Mouse (Mus musculus) forebrain, embryonic 12.5 days (tissue): ENCODE results near the gene Gm37240. TPM values are rescaled to one million over a fixed set of nuclear protein-coding genes. Genes with fewer than 3 reads are reported as not detected.

ENCODE experiments used
- ATAC-seq: fragments of 200-750 bp; cut with Nextera tagmentation; 2 replicates; pipeline ENCODE4 v1.8.0; 2017; ENCODE audit warnings: moderate TSS enrichment; ENCODE audit not compliant: low FRiP score
- H3K27ac ChIP-seq: fragments of 300-500 bp; sonication (generic); 2 replicates; pipeline ENCODE4 v1.5.1; 2016; ENCODE audit warnings: mild to moderate bottlenecking
- H3K27me3 ChIP-seq: fragments of 300-500 bp; sonication (generic); 2 replicates; pipeline ENCODE4 v1.6.1; 2016; ENCODE audit warnings: mild to moderate bottlenecking
- H3K36me3 ChIP-seq: fragments of 300-500 bp; sonication (generic); replicated peaks from 2 replicates; pipeline ENCODE4 v1.6.1; 2016; ENCODE audit warnings: mild to moderate bottlenecking
- H3K4me1 ChIP-seq: fragments of 300-500 bp; sonication (generic); 2 replicates; pipeline ENCODE4 v1.6.1; 2016
- H3K4me2 ChIP-seq: fragments of 300-500 bp; sonication (generic); 2 replicates; pipeline ENCODE4 v1.6.1; 2016; ENCODE audit warnings: mild to moderate bottlenecking, moderate library complexity
- H3K4me3 ChIP-seq: fragments of 300-500 bp; sonication (generic); replicated peaks from 2 replicates; pipeline ENCODE4 v1.5.1; 2016; ENCODE audit warnings: mild to moderate bottlenecking
- H3K9ac ChIP-seq: fragments of 300-500 bp; sonication (generic); 2 replicates; pipeline ENCODE4 v1.6.1; 2016; ENCODE audit warnings: mild to moderate bottlenecking
- H3K9me3 ChIP-seq: fragments of 300-500 bp; sonication (generic); 2 replicates; pipeline ENCODE4 v1.6.1; 2016
- WGBS: fragments of 180-500 bp; shearing (Covaris S2); methylation state at CpG from one replicate; pipeline ENCODE4 v1.1.7; 2016; 5-methylcytosine and 5-hydroxymethylcytosine counted together
- polyA plus RNA-seq: library from polyadenylated mRNA; unstranded; fragments of >200 nt; fragmentation: Nextera tagmentation; extraction: Ambion mirVana; gene quantifications from 2 replicates; pipeline ENCODE4 v1.2.1, GENCODE M21; 2016

Gm37240 gene
- polyA plus RNA-seq, 1 experiment from 2014 or later, result 0.57 TPM

GRCm38 (mm10) chr3:85145568-85145967 lies 741.8 kb downstream of the Gm37240 start:
- 43% methylated on average over 7 of the region's 7 CpGs for WGBS
- Histone ChIP-seq H3K4me1 (no peaks in the 10 kb centered on the region), H3K27me3 (no peaks in the 10 kb centered on the region), H3K4me2 (no peak overlapping the region), H3K27ac (no peak overlapping the region), H3K4me3 (no peak overlapping the region), H3K9me3 (no peaks in the 10 kb centered on the region), H3K9ac (no peak overlapping the region), H3K36me3 (no peaks in the 10 kb centered on the region)
- no peak for ATAC-seq

- Histone ChIP-seq H3K4me3 (no peak overlapping the region), H3K4me2 (no peak overlapping the region), H3K36me3 (no peaks in the 10 kb centered on the region), H3K27ac (no peak overlapping the region), H3K9ac (no peak overlapping the region), H3K27me3 (no peaks in the 10 kb centered on the region), H3K9me3 (no peaks in the 10 kb centered on the region), H3K4me1 (0 out of 2 replicates have a peak, but pooled peaks cover 2% of the 10 kb centered on the region)
- 85% methylated on average over 4 of the region's 4 CpGs for WGBS
- ATAC-seq, result no peak
Measured at GRCm38 (mm10) chr3:85145076-85145475, 742.2 kb downstream of the Gm37240 start.

- WGBS, result 89% methylated on average over 3 of the region's 3 CpGs
- 0 out of 2 replicates have a peak, but pooled peaks cover 2% of the 10 kb centered on the region for H3K4me1 ChIP-seq
- H3K4me2 ChIP-seq, result no peak overlapping the region
- no peaks in the 10 kb centered on the region for H3K9me3 ChIP-seq
- H3K27me3 ChIP-seq, result no peaks in the 10 kb centered on the region
- H3K27ac ChIP-seq, result no peak overlapping the region
- ATAC-seq, result no peak
- H3K9ac ChIP-seq, result no peak overlapping the region
- no peaks in the 10 kb centered on the region for H3K36me3 ChIP-seq
- H3K4me3 ChIP-seq, result no peak overlapping the region
Measured at GRCm38 (mm10) chr3:85144425-85144824, 742.9 kb downstream of the Gm37240 start.

- no peaks in the 10 kb centered on the region for H3K9me3 ChIP-seq
- no peak overlapping the region for H3K27ac ChIP-seq
- H3K4me1 ChIP-seq, result 0 out of 2 replicates have a peak, but pooled peaks cover 2% of the 10 kb centered on the region
- no peak overlapping the region for H3K9ac ChIP-seq
- no peaks in the 10 kb centered on the region for H3K27me3 ChIP-seq
- no peak overlapping the region for H3K4me3 ChIP-seq
- no peaks in the 10 kb centered on the region for H3K36me3 ChIP-seq
- no peak for ATAC-seq
- H3K4me2 ChIP-seq, result no peak overlapping the region
- WGBS, result 38% methylated on average over 7 of the region's 7 CpGs
Measured at GRCm38 (mm10) chr3:85140488-85140887, 746.8 kb downstream of the Gm37240 start.

- Histone ChIP-seq H3K27me3 (no peaks in the 10 kb centered on the region), H3K4me3 (no peak overlapping the region), H3K27ac (no peak overlapping the region), H3K4me2 (no peak overlapping the region), H3K9ac (no peak overlapping the region), H3K4me1 (0 out of 2 replicates have a peak, but pooled peaks cover 2% of the 10 kb centered on the region), H3K36me3 (no peaks in the 10 kb centered on the region), H3K9me3 (no peaks in the 10 kb centered on the region)
- WGBS, result 53% methylated on average over 2 of the region's 2 CpGs
- ATAC-seq, result no peak
Measured at GRCm38 (mm10) chr3:85138407-85138806, 748.9 kb downstream of the Gm37240 start.

- 77% methylated on average over 4 of the region's 4 CpGs for WGBS
- no peak overlapping the region for H3K4me3 ChIP-seq
- H3K4me1 ChIP-seq, result no peaks in the 10 kb centered on the region
- H3K36me3 ChIP-seq, result no peaks in the 10 kb centered on the region
- no peak overlapping the region for H3K27ac ChIP-seq
- ATAC-seq, result no peak
- H3K27me3 ChIP-seq, result no peaks in the 10 kb centered on the region
- no peaks in the 10 kb centered on the region for H3K9me3 ChIP-seq
- H3K4me2 ChIP-seq, result no peak overlapping the region
- H3K9ac ChIP-seq, result no peak overlapping the region
Measured at GRCm38 (mm10) chr3:85133561-85133960, 753.8 kb downstream of the Gm37240 start.

GRCm38 (mm10) chr3:85131878-85132277 lies 755.4 kb downstream of the Gm37240 start:
- ATAC-seq, result no peak
- 86% methylated on average over 7 of the region's 7 CpGs for WGBS
- Histone ChIP-seq H3K9ac (no peak overlapping the region), H3K9me3 (no peaks in the 10 kb centered on the region), H3K4me2 (no peak overlapping the region), H3K36me3 (no peaks in the 10 kb centered on the region), H3K4me1 (no peaks in the 10 kb centered on the region), H3K4me3 (no peak overlapping the region), H3K27me3 (no peaks in the 10 kb centered on the region), H3K27ac (no peak overlapping the region)

GRCm38 (mm10) chr3:85128546-85128945 lies 758.8 kb downstream of the Gm37240 start:
- H3K9me3 ChIP-seq, result no peaks in the 10 kb centered on the region
- WGBS, result 85% methylated on average over 8 of the region's 8 CpGs
- no peaks in the 10 kb centered on the region for H3K4me1 ChIP-seq
- no peaks in the 10 kb centered on the region for H3K36me3 ChIP-seq
- no peak overlapping the region for H3K4me2 ChIP-seq
- ATAC-seq, result no peak
- H3K4me3 ChIP-seq, result no peak overlapping the region
- H3K27ac ChIP-seq, result no peak overlapping the region
- H3K27me3 ChIP-seq, result no peaks in the 10 kb centered on the region
- no peak overlapping the region for H3K9ac ChIP-seq

GRCm38 (mm10) chr3:85126970-85127369 lies 760.3 kb downstream of the Gm37240 start:
- 88% methylated on average over 7 of the region's 7 CpGs for WGBS
- ATAC-seq, result no peak
- no peaks in the 10 kb centered on the region for H3K27me3 ChIP-seq
- H3K4me2 ChIP-seq, result no peak overlapping the region
- H3K9ac ChIP-seq, result no peak overlapping the region
- H3K36me3 ChIP-seq, result no peaks in the 10 kb centered on the region
- H3K9me3 ChIP-seq, result no peaks in the 10 kb centered on the region
- H3K4me3 ChIP-seq, result no peak overlapping the region
- no peak overlapping the region for H3K27ac ChIP-seq
- H3K4me1 ChIP-seq, result no peaks in the 10 kb centered on the region

GRCm38 (mm10) chr3:85125471-85125870 lies 761.8 kb downstream of the Gm37240 start:
- no peak for ATAC-seq
- no peak overlapping the region for H3K27ac ChIP-seq
- H3K9ac ChIP-seq, result no peak overlapping the region
- no peaks in the 10 kb centered on the region for H3K4me1 ChIP-seq
- H3K4me2 ChIP-seq, result no peak overlapping the region
- H3K27me3 ChIP-seq, result no peaks in the 10 kb centered on the region
- no peak overlapping the region for H3K4me3 ChIP-seq
- no peaks in the 10 kb centered on the region for H3K36me3 ChIP-seq
- 90% methylated on average over 5 of the region's 5 CpGs for WGBS
- H3K9me3 ChIP-seq, result no peaks in the 10 kb centered on the region

GRCm38 (mm10) chr3:85124924-85125323 lies 762.4 kb downstream of the Gm37240 start:
- Histone ChIP-seq H3K9me3 (no peaks in the 10 kb centered on the region), H3K4me1 (no peaks in the 10 kb centered on the region), H3K27me3 (no peaks in the 10 kb centered on the region), H3K4me3 (no peak overlapping the region), H3K27ac (no peak overlapping the region), H3K36me3 (no peaks in the 10 kb centered on the region), H3K9ac (no peak overlapping the region), H3K4me2 (no peak overlapping the region)
- 89% methylated on average over 6 of the region's 6 CpGs for WGBS
- ATAC-seq, result no peak

GRCm38 (mm10) chr3:85124410-85124809 lies 762.9 kb downstream of the Gm37240 start:
- no peaks in the 10 kb centered on the region for H3K36me3 ChIP-seq
- no peak overlapping the region for H3K4me3 ChIP-seq
- 86% methylated on average over 7 of the region's 7 CpGs for WGBS
- ATAC-seq, result no peak
- H3K4me2 ChIP-seq, result no peak overlapping the region
- no peak overlapping the region for H3K27ac ChIP-seq
- H3K4me1 ChIP-seq, result no peaks in the 10 kb centered on the region
- no peak overlapping the region for H3K9ac ChIP-seq
- no peaks in the 10 kb centered on the region for H3K9me3 ChIP-seq
- no peaks in the 10 kb centered on the region for H3K27me3 ChIP-seq

- H3K9me3 ChIP-seq, result no peaks in the 10 kb centered on the region
- ATAC-seq, result no peak
Measured at GRCm38 (mm10) chr3:85117702-85118101, 769.6 kb downstream of the Gm37240 start.

More at GRCm38 (mm10) chr3:85117702-85118101, 769.6 kb downstream of the Gm37240 start:
- H3K36me3 ChIP-seq, result no peaks in the 10 kb centered on the region
- no peak overlapping the region for H3K4me3 ChIP-seq
- no peak overlapping the region for H3K9ac ChIP-seq
- H3K4me2 ChIP-seq, result no peak overlapping the region
- no peak overlapping the region for H3K27ac ChIP-seq
- 85% methylated on average over 5 of the region's 5 CpGs for WGBS
- H3K4me1 ChIP-seq, result no peaks in the 10 kb centered on the region
- H3K27me3 ChIP-seq, result no peaks in the 10 kb centered on the region
